Mouse (Mus musculus) Patski (cell line): ENCODE measurements around the gene Cmss1. TPM values are rescaled to one million over a fixed set of nuclear protein-coding genes. Genes with fewer than 3 reads are reported as not detected.

ENCODE experiments used
- ATAC-seq: fragments of 100-300 bp; one replicate; pipeline ENCODE4 v1.8.0; 2021
- CTCF ChIA-PET: fragments of 350-600 bp; sonication (Branson Sonifier 250); formaldehyde crosslinking; loops from one replicate; lab custom pipeline; 2022; ENCODE audit warnings: inconsistent platforms; lab: Charles Lee
- POLR2A ChIA-PET: fragments of 350-600 bp; sonication (Branson Sonifier 250); formaldehyde crosslinking; loops from one replicate; lab custom pipeline; 2022; ENCODE audit warnings: antibody characterized with exemption, inconsistent platforms; lab: Charles Lee
- DNase-seq: peaks from one replicate; pipeline ENCODE4 v3.0.0-alpha.2; 2011; ENCODE audit warnings: low read depth, low spot score
- H3K27me3 ChIP-seq: fragments of 371-371 bp; one replicate; pipeline ENCODE4 v1.5.1; 2021
- CTCF ChIP-seq: fragments of 100-300 bp; IDR thresholded peaks from one replicate; pipeline ENCODE4 v1.5.1; 2021
- in situ Hi-C: fragments of 300-500 bp; cut with MboI; formaldehyde crosslinking; loops from 3 replicates; pipeline ENCODE4 v1.11.1; 2018; ENCODE audit warnings: low pct_unique_long_range_greater_than_20kb, mixed read lengths
- polyA plus RNA-seq: library from polyadenylated mRNA; unstranded; gene quantifications from one replicate; pipeline ENCODE4 v1.2.3, GENCODE M21; 2021

Cmss1 gene
- polyA plus RNA-seq, 1 experiment from 2014 or later = 13.8 TPM

DNA sequence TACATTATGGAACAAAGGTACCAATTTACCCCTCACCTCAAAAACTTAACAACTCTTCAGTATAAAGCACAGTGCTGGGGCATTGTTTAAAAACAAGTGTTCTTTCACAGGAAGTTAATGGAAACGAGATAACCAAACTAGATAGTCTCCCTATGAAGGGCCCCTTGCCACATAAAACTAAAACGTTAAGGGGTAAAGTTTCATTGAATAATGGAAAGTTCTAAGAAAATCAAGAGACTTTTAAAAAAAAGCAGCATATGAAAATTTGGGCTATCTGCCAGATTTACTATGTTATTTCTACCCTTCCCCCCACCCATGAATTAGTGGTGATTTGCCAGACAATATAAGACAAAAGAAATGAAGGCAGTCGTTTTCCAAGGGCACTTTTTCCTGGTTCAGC is 21.5 kb downstream of the Cmss1 start:
- H3K27me3 ChIP-seq = no peaks in the 10 kb centered on the region
- in situ Hi-C loops = no loop called here
- ATAC-seq (no peak), DNase-seq (no peak)
- ChIA-PET POLR2A (no interaction called here), CTCF (interaction anchor here (1.0 to 3.2 kb wide), 2 partner anchors 9 to 342 kb away, joined by 6 to 14 read pairs; no protein-coding TSS in a partner anchor)
- TF ChIP-seq CTCF = no peak

DNA sequence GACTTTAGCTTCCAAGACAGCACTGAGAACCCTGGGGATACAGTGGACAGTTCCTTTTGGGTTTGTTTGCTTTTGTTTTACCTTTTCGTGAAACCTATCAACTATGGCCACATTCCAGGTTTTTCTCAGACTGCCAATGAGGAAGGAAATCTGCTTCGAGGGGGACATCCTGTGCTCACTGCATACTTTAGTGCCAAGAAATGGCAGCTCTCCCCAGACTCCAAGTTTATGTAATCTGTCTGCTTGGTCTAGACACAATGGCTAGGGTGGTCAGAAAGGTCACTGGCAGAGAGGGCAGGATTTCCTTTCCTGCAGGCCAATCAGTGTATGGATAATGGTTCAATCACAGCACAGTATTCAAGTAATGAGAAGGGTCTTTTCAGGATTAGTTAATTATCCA is 24.7 kb downstream of the Cmss1 start:
- H3K27me3 ChIP-seq = no peaks in the 10 kb centered on the region
- in situ Hi-C loops = no loop called here
- ChIA-PET CTCF (interaction anchor here (1.5 to 1.8 kb wide), 2 partner anchors 12 to 338 kb away, joined by 7 to 8 read pairs; no protein-coding TSS in a partner anchor), POLR2A (no interaction called here)
- TF ChIP-seq CTCF = no peak
- DNase-seq (no peak), ATAC-seq (no peak)

DNA sequence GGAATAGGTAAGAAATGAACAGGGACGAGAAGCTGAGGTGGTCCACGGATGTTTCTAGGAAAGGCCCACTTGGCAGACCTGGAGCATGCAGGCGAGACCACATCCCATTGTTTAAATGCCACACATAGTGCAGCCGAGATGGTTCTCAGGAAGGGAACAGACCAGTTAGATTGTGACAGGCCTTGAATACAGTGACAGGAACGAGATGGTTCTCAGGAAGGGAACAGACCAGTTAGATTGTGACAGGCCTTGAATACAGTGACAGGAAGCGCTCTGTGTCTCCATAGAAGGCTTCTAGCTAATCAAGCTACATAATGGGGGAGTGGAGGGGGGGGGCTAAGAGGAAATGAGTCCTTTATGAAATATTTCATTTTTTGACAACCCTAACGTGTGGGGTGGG is 26.6 kb downstream of the Cmss1 start:
- in situ Hi-C loops = no loop called here
- ATAC-seq (no peak), DNase-seq (no peak)
- TF ChIP-seq CTCF = no peak
- POLR2A ChIA-PET = interaction anchor here (0.6 kb wide), 2 partner anchors 9 to 160 kb away, joined by 3 to 4 read pairs; no protein-coding TSS in a partner anchor
- H3K27me3 ChIP-seq = no peaks in the 10 kb centered on the region
- CTCF ChIA-PET = interaction anchor here (1.1 kb wide), 1 partner anchor 336 kb away, joined by 3 read pairs; no protein-coding TSS in a partner anchor

DNA sequence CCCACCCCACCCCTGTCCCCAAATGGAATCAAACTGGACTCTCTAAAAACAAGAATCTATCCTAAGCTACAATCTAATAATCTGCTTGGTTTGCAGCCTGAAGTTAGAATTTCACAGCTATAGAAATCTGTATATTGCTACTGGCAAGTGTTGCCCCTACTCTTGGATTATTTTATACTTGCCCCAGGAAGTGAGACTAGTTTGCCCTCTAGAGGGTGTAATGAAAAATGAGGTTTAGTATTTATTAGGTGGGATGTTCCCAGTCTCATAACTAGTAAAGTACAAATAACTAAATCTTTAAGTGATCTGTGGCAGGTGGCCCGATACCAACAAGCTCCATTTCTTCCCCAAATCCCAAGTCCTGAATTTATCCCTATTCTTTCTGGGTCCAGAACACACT is 29.1 kb downstream of the Cmss1 start:
- peak; percentile 45 for TF ChIP-seq CTCF
- ChIA-PET POLR2A (interaction anchor here (0.6 kb wide), 1 partner anchor 52 kb away, joined by 3 read pairs; no protein-coding TSS in a partner anchor), CTCF (interaction anchor here (0.6 to 5.2 kb wide), 10 partner anchors 16 to 345 kb away, joined by 3 to 17 read pairs (median 4); no protein-coding TSS in a partner anchor)
- in situ Hi-C loops = loop anchor here (5.0 kb wide), 1 partner anchor 335 kb away; no protein-coding TSS in a partner anchor
- H3K27me3 ChIP-seq = no peaks in the 10 kb centered on the region
- ATAC-seq (no peak), DNase-seq (no peak)

DNA sequence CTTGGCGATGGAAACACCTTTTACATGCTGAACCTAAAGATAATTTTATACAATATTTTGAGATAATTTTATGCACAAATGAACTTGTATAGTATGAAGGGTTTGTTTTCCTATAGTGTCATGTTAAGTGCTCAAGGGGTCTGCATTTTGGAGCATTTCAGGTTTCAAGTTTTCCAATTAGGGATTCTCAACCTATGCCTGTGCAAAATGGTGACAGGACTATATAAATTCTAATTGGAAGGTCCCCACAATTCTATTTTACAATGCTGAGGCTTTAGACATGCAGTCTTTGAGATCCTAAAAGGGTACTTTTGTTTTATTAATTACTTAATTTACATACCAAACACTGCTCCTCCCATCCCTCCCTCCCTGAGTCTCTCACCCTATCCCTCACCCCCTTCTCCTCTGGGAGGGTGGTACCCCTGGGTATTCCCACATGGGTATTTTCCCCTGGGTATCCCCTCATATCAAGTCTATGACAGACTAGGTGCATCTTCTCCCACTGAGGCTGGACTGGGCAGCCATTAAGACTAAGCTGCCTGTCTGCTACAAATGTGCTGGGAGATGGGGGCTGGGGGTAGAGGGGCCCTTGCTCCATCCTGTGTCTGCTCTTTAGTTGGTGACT is 30.8 kb downstream of the Cmss1 start:
- CTCF ChIA-PET = interaction anchor here (1.6 to 5.2 kb wide), 2 partner anchors 18 to 158 kb away, joined by 3 to 17 read pairs; no protein-coding TSS in a partner anchor
- ATAC-seq (no peak), DNase-seq (no peak)
- POLR2A ChIA-PET = no interaction called here
- no peaks in the 10 kb centered on the region for H3K27me3 ChIP-seq
- in situ Hi-C loops = loop anchor here (5.0 kb wide), 1 partner anchor 334 kb away; no protein-coding TSS in a partner anchor
- no peak for TF ChIP-seq CTCF

DNA sequence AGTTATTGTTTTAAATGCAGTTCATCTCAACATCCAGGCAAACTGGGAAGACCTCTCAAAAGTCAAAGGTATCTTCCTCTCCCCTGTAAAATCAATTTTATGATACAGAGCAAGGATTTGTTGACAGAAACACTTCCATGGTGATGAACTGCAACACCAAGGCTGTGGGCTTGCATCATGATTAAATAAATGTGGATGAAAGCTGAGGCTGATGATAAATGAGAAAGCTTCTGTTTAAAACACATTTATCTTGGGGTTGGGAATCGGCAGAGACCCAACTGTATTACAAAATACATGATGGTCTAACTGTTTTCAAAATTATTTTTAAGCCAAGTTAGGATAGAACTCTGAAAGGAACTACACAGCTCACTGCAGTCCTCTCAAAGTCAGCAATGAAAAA is 32.8 kb downstream of the Cmss1 start:
- in situ Hi-C loops = loop anchor here (25.0 kb wide), 1 partner anchor 162 kb away; no protein-coding TSS in a partner anchor
- no peaks in the 10 kb centered on the region for H3K27me3 ChIP-seq
- ChIA-PET POLR2A (no interaction called here), CTCF (interaction anchor here (1.1 to 5.2 kb wide), 6 partner anchors 8 to 330 kb away, joined by 3 to 17 read pairs (median 4); no protein-coding TSS in a partner anchor)
- ATAC-seq = no peak
- no peak for TF ChIP-seq CTCF
- DNase-seq = no peak

DNA sequence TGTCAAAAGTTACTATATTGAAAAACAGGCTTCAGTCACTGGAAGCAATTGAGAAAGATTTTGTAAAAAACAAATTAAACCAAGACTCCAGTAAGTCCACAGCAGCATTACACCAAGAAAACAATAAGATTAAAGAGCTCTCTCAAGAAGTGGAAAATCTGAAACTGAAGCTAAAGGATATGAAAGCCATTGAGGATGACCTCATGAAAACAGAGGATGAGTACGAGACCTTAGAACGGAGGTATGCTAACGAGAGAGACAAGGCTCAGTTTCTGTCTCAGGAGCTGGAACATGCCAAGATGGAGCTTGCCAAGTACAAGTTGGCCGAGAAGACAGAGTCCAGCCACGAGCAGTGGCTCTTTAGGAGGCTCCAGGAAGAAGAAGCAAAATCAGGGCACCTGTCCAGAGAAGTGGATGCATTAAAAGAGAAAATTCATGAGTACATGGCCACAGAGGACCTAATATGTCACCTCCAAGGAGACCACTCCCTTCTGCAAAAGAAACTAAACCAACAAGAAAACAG is 35.8 kb downstream of the Cmss1 start:
- TF ChIP-seq CTCF = no peak
- ATAC-seq (no peak), DNase-seq (no peak)
- POLR2A ChIA-PET = interaction anchor here (0.6 to 1.3 kb wide), 2 partner anchors 9 to 16 kb away, joined by 3 read pairs; no protein-coding TSS in a partner anchor
- in situ Hi-C loops = loop anchor here (25.0 kb wide), 1 partner anchor 159 kb away; no protein-coding TSS in a partner anchor
- CTCF ChIA-PET = no interaction called here
- H3K27me3 ChIP-seq = no peaks in the 10 kb centered on the region

DNA sequence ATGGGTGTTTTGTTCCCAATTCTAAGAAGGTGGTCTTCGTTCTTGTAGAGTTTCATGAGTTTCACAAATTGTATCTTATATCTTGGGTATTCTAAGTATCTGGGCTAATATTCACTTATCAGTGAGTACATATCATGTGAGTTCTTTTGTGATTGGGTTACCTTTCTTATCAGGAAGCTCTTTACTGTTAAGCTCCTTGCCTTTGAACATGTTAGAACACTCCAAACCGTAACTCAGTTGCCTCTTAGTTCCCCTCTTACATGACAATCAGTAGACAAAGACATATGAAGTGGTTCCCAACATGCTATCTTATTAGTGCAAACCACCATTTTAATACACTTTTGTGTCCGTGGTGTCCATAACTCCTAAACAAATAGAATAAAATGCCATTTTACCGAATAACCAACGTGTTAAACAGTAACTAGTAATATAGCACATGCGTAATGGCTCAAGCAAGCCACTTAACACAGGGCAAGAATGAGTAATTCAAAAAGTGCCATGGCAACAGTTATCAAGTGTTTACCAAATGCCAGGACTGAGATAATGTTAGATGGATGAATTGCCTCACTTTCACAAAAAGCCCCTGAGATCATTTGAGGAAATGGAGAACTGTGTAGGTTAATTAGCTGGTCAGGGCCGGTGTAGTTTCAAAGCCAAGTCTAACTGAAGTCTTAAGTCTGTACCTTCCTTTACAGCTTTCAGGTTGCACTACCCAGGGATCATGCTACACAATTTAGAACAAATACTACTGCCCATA is 37.8 kb downstream of the Cmss1 start:
- H3K27me3 ChIP-seq = no peaks in the 10 kb centered on the region
- no peak for DNase-seq
- POLR2A ChIA-PET = interaction anchor here (0.7 kb wide), 1 partner anchor 103 kb away, joined by 5 read pairs; no protein-coding TSS in a partner anchor
- peak; percentile 44 for ATAC-seq
- CTCF ChIA-PET = interaction anchor here (0.9 to 1.4 kb wide), 4 partner anchors 17 to 326 kb away, joined by 3 read pairs; no protein-coding TSS in a partner anchor
- TF ChIP-seq CTCF = no peak
- in situ Hi-C loops = loop anchor here (25.0 kb wide), 1 partner anchor 157 kb away; no protein-coding TSS in a partner anchor

DNA sequence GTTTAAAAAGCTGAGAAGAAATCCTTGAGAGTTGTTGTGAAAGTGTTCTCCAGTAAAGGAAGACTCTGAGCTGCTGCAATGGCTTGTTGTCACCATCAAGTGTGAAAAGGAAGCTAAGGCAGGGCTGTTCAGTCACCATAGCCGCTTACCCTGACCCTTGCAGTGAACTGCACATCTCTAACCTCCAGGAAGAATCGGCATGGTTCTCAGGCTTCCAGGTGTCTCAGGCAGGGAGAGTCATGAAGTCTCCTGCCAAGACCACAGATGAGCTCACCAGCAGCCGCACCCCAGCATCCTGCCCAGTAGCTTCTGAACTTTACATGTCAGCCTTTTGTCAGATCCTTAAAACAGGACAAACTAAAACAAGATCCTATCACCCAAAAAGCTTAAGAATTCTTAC is 40.4 kb downstream of the Cmss1 start:
- POLR2A ChIA-PET = interaction anchor here (1.3 kb wide), 1 partner anchor 16 kb away, joined by 3 read pairs; no protein-coding TSS in a partner anchor
- ATAC-seq = peak; percentile 24
- no peak for DNase-seq
- in situ Hi-C loops = loop anchor here (25.0 kb wide), 1 partner anchor 154 kb away; no protein-coding TSS in a partner anchor
- H3K27me3 ChIP-seq = no peaks in the 10 kb centered on the region
- CTCF ChIA-PET = interaction anchor here (1.0 to 1.9 kb wide), 5 partner anchors 8 to 167 kb away, joined by 3 to 10 read pairs (median 5); no protein-coding TSS in a partner anchor
- TF ChIP-seq CTCF = no peak
